Mouse (Mus musculus): ENCODE data around the gene A330070K13Rik. TPM values are rescaled to one million over a fixed set of nuclear protein-coding genes. Genes with fewer than 3 reads are reported as not detected.

Gene A330070K13Rik
- polyA plus RNA-seq, 1 experiment = 0.81 TPM

GRCm38 (mm10) chr5:130375411-130375810 is 9.0 kb downstream of the A330070K13Rik start:
- H3K27ac ChIP-seq (ENCODE audit: insufficient read depth, low read length) = no peak overlapping the region
- no peaks in the 10 kb centered on the region for H3K4me1 ChIP-seq (ENCODE audit: control insufficient read depth, insufficient read depth, low read length)
- TF ChIP-seq POLR2A (IDR thresholded peaks at IDR 0.05; ENCODE audit: extremely low read depth, insufficient read depth, low read length) = no peak
- no peak for TF ChIP-seq CTCF (IDR thresholded peaks at IDR 0.05; ENCODE audit: extremely low read depth, insufficient read depth, low read length)
- H3K4me3 ChIP-seq (ENCODE audit: insufficient read depth, low read length) = no peak overlapping the region

GRCm38 (mm10) chr5:130369237-130369636 is 15.2 kb downstream of the A330070K13Rik start, which contains the start of gene Caln1:
Gene Caln1, plus strand, starts transcription at chr5:130369455.
- no peaks in the 10 kb centered on the region for H3K4me1 ChIP-seq (ENCODE audit: control insufficient read depth, insufficient read depth, low read length)
- TF ChIP-seq CTCF (IDR thresholded peaks at IDR 0.05; ENCODE audit: extremely low read depth, insufficient read depth, low read length) (no peak), POLR2A (IDR thresholded peaks at IDR 0.05; ENCODE audit: extremely low read depth, insufficient read depth, low read length) (no peak)
- H3K27ac ChIP-seq (ENCODE audit: insufficient read depth, low read length) = no peak within 1 kb of the TSS
- H3K4me3 ChIP-seq (ENCODE audit: insufficient read depth, low read length) = no peak within 1 kb of the TSS

- H3K27ac ChIP-seq (ENCODE audit: insufficient read depth, low read length) = no peak overlapping the region
- H3K4me1 ChIP-seq (ENCODE audit: control insufficient read depth, insufficient read depth, low read length) = no peaks in the 10 kb centered on the region
- TF ChIP-seq POLR2A (IDR thresholded peaks at IDR 0.05; ENCODE audit: extremely low read depth, insufficient read depth, low read length) (no peak), CTCF (IDR thresholded peaks at IDR 0.05; ENCODE audit: extremely low read depth, insufficient read depth, low read length) (no peak)
- no peak overlapping the region for H3K4me3 ChIP-seq (ENCODE audit: insufficient read depth, low read length)
These were observed 16.2 kb downstream of the A330070K13Rik start for GRCm38 (mm10) chr5:130368236-130368635.

- no peak overlapping the region for H3K4me3 ChIP-seq (ENCODE audit: insufficient read depth, low read length)
- no peaks in the 10 kb centered on the region for H3K4me1 ChIP-seq (ENCODE audit: control insufficient read depth, insufficient read depth, low read length)
- H3K27ac ChIP-seq (ENCODE audit: insufficient read depth, low read length) = no peak overlapping the region
- TF ChIP-seq POLR2A (IDR thresholded peaks at IDR 0.05; ENCODE audit: extremely low read depth, insufficient read depth, low read length) = no peak
- TF ChIP-seq CTCF (IDR thresholded peaks at IDR 0.05; ENCODE audit: extremely low read depth, insufficient read depth, low read length) = no peak
These were observed 20.7 kb downstream of the A330070K13Rik start for GRCm38 (mm10) chr5:130363773-130364172.

- TF ChIP-seq POLR2A (IDR thresholded peaks at IDR 0.05; ENCODE audit: extremely low read depth, insufficient read depth, low read length) (no peak), CTCF (IDR thresholded peaks at IDR 0.05; ENCODE audit: extremely low read depth, insufficient read depth, low read length) (no peak)
- Histone ChIP-seq H3K4me1 (ENCODE audit: control insufficient read depth, insufficient read depth, low read length) (no peaks in the 10 kb centered on the region), H3K27ac (ENCODE audit: insufficient read depth, low read length) (no peak overlapping the region), H3K4me3 (ENCODE audit: insufficient read depth, low read length) (no peak overlapping the region)
These were observed 21.3 kb downstream of the A330070K13Rik start for GRCm38 (mm10) chr5:130363111-130363510.

- H3K4me3 ChIP-seq (ENCODE audit: insufficient read depth, low read length) = no peak overlapping the region
- TF ChIP-seq POLR2A (IDR thresholded peaks at IDR 0.05; ENCODE audit: extremely low read depth, insufficient read depth, low read length) (no peak), CTCF (IDR thresholded peaks at IDR 0.05; ENCODE audit: extremely low read depth, insufficient read depth, low read length) (0 out of 2 replicates have a peak, but pooled peaks have one; percentile 10)
- H3K27ac ChIP-seq (ENCODE audit: insufficient read depth, low read length) = no peak overlapping the region
- no peaks in the 10 kb centered on the region for H3K4me1 ChIP-seq (ENCODE audit: control insufficient read depth, insufficient read depth, low read length)
These were observed 29.2 kb downstream of the A330070K13Rik start for GRCm38 (mm10) chr5:130355223-130355622.

- TF ChIP-seq POLR2A (IDR thresholded peaks at IDR 0.05; ENCODE audit: extremely low read depth, insufficient read depth, low read length) (no peak), CTCF (IDR thresholded peaks at IDR 0.05; ENCODE audit: extremely low read depth, insufficient read depth, low read length) (no peak)
- Histone ChIP-seq H3K4me1 (ENCODE audit: control insufficient read depth, insufficient read depth, low read length) (no peaks in the 10 kb centered on the region), H3K4me3 (ENCODE audit: insufficient read depth, low read length) (no peak overlapping the region), H3K27ac (ENCODE audit: insufficient read depth, low read length) (no peak overlapping the region)
These were observed 38.6 kb downstream of the A330070K13Rik start for GRCm38 (mm10) chr5:130345871-130346270.

GRCm38 (mm10) chr5:130344999-130345398 is 39.4 kb downstream of the A330070K13Rik start:
- TF ChIP-seq POLR2A (IDR thresholded peaks at IDR 0.05; ENCODE audit: extremely low read depth, insufficient read depth, low read length) (no peak), CTCF (IDR thresholded peaks at IDR 0.05; ENCODE audit: extremely low read depth, insufficient read depth, low read length) (no peak)
- Histone ChIP-seq H3K27ac (ENCODE audit: insufficient read depth, low read length) (no peak overlapping the region), H3K4me3 (ENCODE audit: insufficient read depth, low read length) (no peak overlapping the region), H3K4me1 (ENCODE audit: control insufficient read depth, insufficient read depth, low read length) (no peaks in the 10 kb centered on the region)

GRCm38 (mm10) chr5:130340656-130341055 is 43.8 kb downstream of the A330070K13Rik start:
- no peak overlapping the region for H3K27ac ChIP-seq (ENCODE audit: insufficient read depth, low read length)
- no peak overlapping the region for H3K4me3 ChIP-seq (ENCODE audit: insufficient read depth, low read length)
- no peaks in the 10 kb centered on the region for H3K4me1 ChIP-seq (ENCODE audit: control insufficient read depth, insufficient read depth, low read length)
- TF ChIP-seq POLR2A (IDR thresholded peaks at IDR 0.05; ENCODE audit: extremely low read depth, insufficient read depth, low read length) (no peak), CTCF (IDR thresholded peaks at IDR 0.05; ENCODE audit: extremely low read depth, insufficient read depth, low read length) (no peak)

- TF ChIP-seq POLR2A (IDR thresholded peaks at IDR 0.05; ENCODE audit: extremely low read depth, insufficient read depth, low read length) (no peak), CTCF (IDR thresholded peaks at IDR 0.05; ENCODE audit: extremely low read depth, insufficient read depth, low read length) (no peak)
- Histone ChIP-seq H3K4me3 (ENCODE audit: insufficient read depth, low read length) (no peak overlapping the region), H3K4me1 (ENCODE audit: control insufficient read depth, insufficient read depth, low read length) (no peaks in the 10 kb centered on the region), H3K27ac (ENCODE audit: insufficient read depth, low read length) (no peak overlapping the region)
These were observed 49.0 kb downstream of the A330070K13Rik start for GRCm38 (mm10) chr5:130335462-130335861.
